Mouse (Mus musculus) hindbrain, embryonic 14.5 days (tissue): Measurements from ENCODE around the gene Rhof. TPM values are rescaled to one million over a fixed set of nuclear protein-coding genes. Genes with fewer than 3 reads are reported as not detected.

ENCODE experiments used
- polyA plus RNA-seq: library from polyadenylated mRNA; unstranded; fragments of >200 nt; fragmentation: Nextera tagmentation; extraction: Ambion mirVana; gene quantifications from 2 replicates; pipeline ENCODE4 v1.2.1, GENCODE M21; 2014

Gene Rhof
- polyA plus RNA-seq, 1 experiment from 2014 or later: 13.0 TPM

Other genes with a start within 250 kb of the Rhof start
- gene Kdm2b, start 142.9 kb downstream of the Rhof start, polyA plus RNA-seq: 80.8 and 87.1 TPM in 2 replicates
- gene Orai1, start 117.6 kb downstream of the Rhof start, polyA plus RNA-seq: 16.2 and 18.0 TPM in 2 replicates
- 0.79 TPM in 1 of 2 replicates, not detected in the other for gene Morn3, start 85.7 kb downstream of the Rhof start, polyA plus RNA-seq
- gene Tmem120b, start 64.3 kb downstream of the Rhof start, polyA plus RNA-seq: 13.0 and 14.0 TPM in 2 replicates
- 12.6 and 12.7 TPM in 2 replicates for gene Setd1b, start 9.5 kb upstream of the Rhof start, polyA plus RNA-seq
- 59.1 and 66.8 TPM in 2 replicates for gene Psmd9, start 36.7 kb upstream of the Rhof start, polyA plus RNA-seq
- not detected in 2 replicates for gene Hpd, start 50.0 kb upstream of the Rhof start, polyA plus RNA-seq
- gene Wdr66, start 119.4 kb upstream of the Rhof start, polyA plus RNA-seq: 1.6 TPM in 2 replicates
- gene Bcl7a, start 211.1 kb upstream of the Rhof start, polyA plus RNA-seq: 35.6 and 36.5 TPM in 2 replicates